In genomic region chr19:6839615-6840474, GRCm38 (mm10) we compare ENCODE assay signal across 8 mouse cellular contexts. TPM values are rescaled to one million over a fixed set of nuclear protein-coding genes. Genes with fewer than 3 reads are reported as not detected.
A peak's percentile ranks its signal among the peaks of the same experiment; 100 is the strongest.
DNase-seq lines count a peak whose midpoint lies in the region; ATAC-seq and TF ChIP-seq lines count a peak whose summit lies in the region.

No protein-coding gene starts in this region.

- no peak overlapping the region for H3K27ac ChIP-seq in testis, adult 2 months (ENCODE audit: control insufficient read depth, insufficient read depth, low read depth, low read length)
- no peak overlapping the region; the same call in 1 of the 2 replicates for H3K27ac ChIP-seq in brown adipose tissue, adult 24 weeks (replicated peaks; ENCODE audit: low read depth, low read length)

- peaks cover 23% of the 10 kb centered on the region for H3K4me1 ChIP-seq in testis, adult 2 months (ENCODE audit: control insufficient read depth, insufficient read depth, low read length)
- H3K4me1 ChIP-seq in brown adipose tissue, adult 24 weeks (ENCODE audit: control insufficient read depth, insufficient read depth, insufficient read length, low read length): peaks cover 8% of the 10 kb centered on the region

- no peaks in the 10 kb centered on the region for H3K36me3 ChIP-seq in testis, adult 2 months (ENCODE audit: control insufficient read depth, insufficient read depth, low read length)

- H3K27me3 ChIP-seq in testis, adult 2 months (ENCODE audit: control insufficient read depth, insufficient read depth, low read length): no peaks in the 10 kb centered on the region

- no peak for TF ChIP-seq CTCF in testis, adult 2 months (IDR thresholded peaks at IDR 0.05; ENCODE audit: control insufficient read depth, insufficient read depth, insufficient replicate concordance, low read depth, low read length)

- H3K4me3 ChIP-seq in testis, adult 2 months (ENCODE audit: control insufficient read depth, low read depth, low read length): peak overlapping the region; percentile 86
- H3K4me3 ChIP-seq in brown adipose tissue, adult 24 weeks (ENCODE audit: insufficient read depth, low read depth, low read length): peak overlapping the region; percentile 100

- TF ChIP-seq POLR2A in testis, adult 2 months (IDR thresholded peaks at IDR 0.05; ENCODE audit: control insufficient read depth, low read depth, low read length): no peak

- ATAC-seq in erythroid progenitor cell, adult 5-6 weeks (replicated peaks; ENCODE audit: low FRiP score, poor library complexity, severe bottlenecking): no peak

- DNase-seq in testis, postnatal 14 days (ENCODE audit: low spot score): no peak
- DNase-seq in frontal cortex, postnatal 10 days (ENCODE audit: low spot score in 2 of 2): peak; percentile 42 to 53
- peak; percentile 70 for DNase-seq in kidney, postnatal 10 days
- peak; percentile 51 for DNase-seq in lung, postnatal 10 days
- peak; percentile 63 to 71 for DNase-seq in right cerebral cortex, adult 2 months (ENCODE audit: low spot score in 2 of 2)

RNA-seq across cellular contexts. Expression of gene Rps6ka4, which starts 0.6 kb away (rescaled TPM):
- polyA plus RNA-seq in testis, adult 2 months (2012; rRNA removed): 12.5 and 16.4 TPM in 2 replicates
- 6.7 and 9.8 TPM in 2 replicates for polyA plus RNA-seq in brown adipose tissue, adult 24 weeks (2012; ENCODE audit: insufficient read depth, insufficient read length, missing spikeins)
- 0.72 TPM in 1 of 2 replicates, not detected in the other for total RNA-seq in erythroid progenitor cell, adult 5-6 weeks (2015; ENCODE audit: low replicate concordance)
- 1.2 and 1.5 TPM in 2 replicates for total RNA-seq in erythroid progenitor cell, adult 5-6 weeks (2017; ENCODE audit: low replicate concordance)

RNA-seq across cellular contexts. Expression of gene Ccdc88b, which starts 18.2 kb away (rescaled TPM):
- polyA plus RNA-seq in testis, adult 2 months (2012; rRNA removed): 33.5 and 39.8 TPM in 2 replicates
- polyA plus RNA-seq in brown adipose tissue, adult 24 weeks (2012; ENCODE audit: insufficient read depth, insufficient read length, missing spikeins): 1.9 and 2.3 TPM in 2 replicates
- 4.2 and 9.4 TPM in 2 replicates for total RNA-seq in erythroid progenitor cell, adult 5-6 weeks (2015; ENCODE audit: low replicate concordance)
- total RNA-seq in erythroid progenitor cell, adult 5-6 weeks (2017; ENCODE audit: low replicate concordance): 6.4 and 12.1 TPM in 2 replicates

Comparison
In these comparisons a context has a peak if more than half of its experiments do, and no peak if none do; other contexts are left out.
1. RNA of gene Ccdc88b, which starts 18.2 kb away (polyA plus RNA-seq): 33.5 to 39.8 TPM in testis, adult 2 months; 1.9 to 2.3 TPM in brown adipose tissue, adult 24 weeks; every median in the first group is over 10 times any median in the second.